Mouse (Mus musculus): ENCODE data around the gene Per1.

GRCm38 (mm10) chr11:69133923-69134621 lies 39.1 kb downstream of the Per1 start:
- TF ChIP-seq CTCF (IDR thresholded peaks at IDR 0.05; ENCODE audit: low read depth, low read length) (no peak), GATA1 (IDR thresholded peaks at IDR 0.05; ENCODE audit: borderline replicate concordance, low read length) (no peak), TAL1 (conservative IDR thresholded peaks at IDR 0.05; ENCODE audit: low read depth, low read length) (no peak)
